Mouse (Mus musculus) liver, adult 2 months (tissue): ENCODE measurements around the gene Arpp19. TPM values are rescaled to one million over a fixed set of nuclear protein-coding genes. Genes with fewer than 3 reads are reported as not detected.
A peak's percentile ranks its signal among the peaks of the same experiment; 100 is the strongest.

Source experiments
- DNase-seq: peaks from one replicate; pipeline ENCODE4 v3.0.0-alpha.2; 2011; ENCODE audit warnings: low read depth, low spot score; ENCODE audit errors: extremely low read depth
- H3K27ac ChIP-seq: fragments of 200-500 bp; replicated peaks from 2 replicates; pipeline ENCODE4 v1.5.1; 2012; ENCODE audit warnings: low read depth, mild to moderate bottlenecking, control low read depth, inconsistent platforms, low read length; ENCODE audit not compliant: insufficient read depth
- H3K27me3 ChIP-seq: fragments of 200-500 bp; 2 replicates; pipeline ENCODE4 v1.6.1; 2012; ENCODE audit warnings: mild to moderate bottlenecking, moderate library complexity, low read length, inconsistent platforms; ENCODE audit not compliant: control insufficient read depth, insufficient read depth
- H3K36me3 ChIP-seq: fragments of 200-500 bp; 2 replicates; pipeline ENCODE4 v1.6.1; 2012; ENCODE audit warnings: low read length, inconsistent platforms; ENCODE audit not compliant: control insufficient read depth, insufficient read depth
- H3K4me1 ChIP-seq: fragments of 200-500 bp; 2 replicates; pipeline ENCODE4 v1.6.1; 2011; ENCODE audit warnings: low read length; ENCODE audit not compliant: control insufficient read depth, insufficient read depth
- H3K4me3 ChIP-seq: fragments of 200-500 bp; 2 replicates; pipeline ENCODE4 v1.5.1; 2011; ENCODE audit warnings: low read depth, mild to moderate bottlenecking, control low read depth, low read length, moderate library complexity; ENCODE audit not compliant: insufficient read depth
- H3K79me2 ChIP-seq: fragments of 200-500 bp; 2 replicates; pipeline ENCODE4 v1.6.1; 2012; ENCODE audit warnings: inconsistent platforms, mild to moderate bottlenecking, low read length, moderate library complexity; ENCODE audit not compliant: control insufficient read depth, insufficient read depth
- H3K9ac ChIP-seq: fragments of 200-500 bp; 2 replicates; pipeline ENCODE4 v1.6.1; 2012; ENCODE audit warnings: low read depth, mild to moderate bottlenecking, control low read depth, inconsistent platforms, low read length
- CTCF ChIP-seq: fragments of 200-500 bp; IDR thresholded peaks from 2 replicates; pipeline ENCODE4 v1.5.1; 2011; ENCODE audit warnings: low read depth, low read length, control low read depth
- POLR2A ChIP-seq: fragments of 200-500 bp; IDR thresholded peaks from 2 replicates; pipeline ENCODE4 v1.6.1; 2011; ENCODE audit warnings: low read length, control low read depth; ENCODE audit not compliant: insufficient read depth; ENCODE audit errors: extremely low read depth
- WGBS: fragments of 180-500 bp; shearing (Covaris S2); methylation state at CpG from one replicate; pipeline ENCODE4 v1.1.7; 2018; 5-methylcytosine and 5-hydroxymethylcytosine counted together
- polyA plus RNA-seq: library from polyadenylated mRNA; depleted of rRNA; stranded (reverse); fragments of >200 nt; gene quantifications from 2 replicates; pipeline ENCODE4 v1.2.3, GENCODE M21; 2012
- total RNA-seq: library from RNA; depleted of rRNA; stranded (reverse); fragments of >200 nt; gene quantifications from 2 replicates; pipeline ENCODE4 v1.2.3, GENCODE M21; 2014

Gene Arpp19
- total and polyA plus RNA-seq, 2 experiments, result 8.1 to 38.5 TPM

- peak overlapping the region; percentile 73 for H3K27ac ChIP-seq
- H3K9ac ChIP-seq, result no peak overlapping the region
- H3K79me2 ChIP-seq, result no peaks in the 10 kb centered on the region
- no peak overlapping the region for H3K4me3 ChIP-seq
- H3K4me1 ChIP-seq, result peaks cover 4% of the 10 kb centered on the region; the same call in 1 of the 2 replicates
- 40% methylated on average over 6 of the region's 6 CpGs for WGBS
- H3K27me3 ChIP-seq, result no peaks in the 10 kb centered on the region
- peaks cover 81% of the 10 kb centered on the region for H3K36me3 ChIP-seq
- DNase-seq, result peak; percentile 88
- TF ChIP-seq CTCF (no peak), POLR2A (no peak)
Measured at GRCm38 (mm10) chr9:75019181-75019580, 18.2 kb upstream of the Arpp19 start.

- peaks cover 84% of the 10 kb centered on the region for H3K36me3 ChIP-seq
- 99% methylated on average over 3 of the region's 3 CpGs for WGBS
Measured at GRCm38 (mm10) chr9:75019592-75019991, 17.8 kb upstream of the Arpp19 start.

DNA sequence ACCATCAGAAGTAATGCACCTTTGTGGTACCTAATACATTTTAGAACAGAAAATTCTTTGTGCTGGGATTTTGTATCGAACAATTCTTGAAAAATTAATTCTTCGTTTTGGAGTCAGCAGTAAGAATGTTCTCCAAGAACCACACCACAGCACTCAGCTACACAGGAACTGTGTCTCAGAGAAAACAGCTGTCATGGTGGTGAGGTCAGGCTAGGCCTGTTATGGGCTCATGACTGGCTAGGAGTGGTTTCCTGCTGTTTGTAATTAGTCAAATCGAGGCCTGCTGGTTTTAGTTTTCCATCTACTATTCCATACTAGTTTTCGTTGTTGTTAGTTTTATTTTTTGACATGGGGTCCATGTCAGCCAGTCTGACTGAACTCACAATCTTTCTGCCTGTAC, 16.9 kb upstream of the Arpp19 start:
- Histone ChIP-seq H3K27ac (no peak overlapping the region), H3K4me1 (peaks cover 4% of the 10 kb centered on the region; the same call in 1 of the 2 replicates), H3K27me3 (no peaks in the 10 kb centered on the region), H3K36me3 (peaks cover 79% of the 10 kb centered on the region), H3K9ac (no peak overlapping the region), H3K4me3 (no peak overlapping the region), H3K79me2 (no peaks in the 10 kb centered on the region)
- 84% methylated on average over 4 of the region's 4 CpGs for WGBS
- no peak for DNase-seq
- TF ChIP-seq CTCF (no peak), POLR2A (no peak)

More at GRCm38 (mm10) chr9:75019592-75019991, 17.8 kb upstream of the Arpp19 start:
- no peak overlapping the region for H3K9ac ChIP-seq
- peak overlapping the region; percentile 73 for H3K27ac ChIP-seq
- H3K4me3 ChIP-seq, result no peak overlapping the region
- H3K79me2 ChIP-seq, result no peaks in the 10 kb centered on the region
- DNase-seq, result no peak
- no peak for TF ChIP-seq CTCF
- no peak for TF ChIP-seq POLR2A
- no peaks in the 10 kb centered on the region for H3K27me3 ChIP-seq
- peaks cover 4% of the 10 kb centered on the region; the same call in 1 of the 2 replicates for H3K4me1 ChIP-seq

GRCm38 (mm10) chr9:75022546-75022945, 14.9 kb upstream of the Arpp19 start:
- TF ChIP-seq CTCF (no peak), POLR2A (no peak)
- no peak overlapping the region for H3K4me3 ChIP-seq

DNA sequence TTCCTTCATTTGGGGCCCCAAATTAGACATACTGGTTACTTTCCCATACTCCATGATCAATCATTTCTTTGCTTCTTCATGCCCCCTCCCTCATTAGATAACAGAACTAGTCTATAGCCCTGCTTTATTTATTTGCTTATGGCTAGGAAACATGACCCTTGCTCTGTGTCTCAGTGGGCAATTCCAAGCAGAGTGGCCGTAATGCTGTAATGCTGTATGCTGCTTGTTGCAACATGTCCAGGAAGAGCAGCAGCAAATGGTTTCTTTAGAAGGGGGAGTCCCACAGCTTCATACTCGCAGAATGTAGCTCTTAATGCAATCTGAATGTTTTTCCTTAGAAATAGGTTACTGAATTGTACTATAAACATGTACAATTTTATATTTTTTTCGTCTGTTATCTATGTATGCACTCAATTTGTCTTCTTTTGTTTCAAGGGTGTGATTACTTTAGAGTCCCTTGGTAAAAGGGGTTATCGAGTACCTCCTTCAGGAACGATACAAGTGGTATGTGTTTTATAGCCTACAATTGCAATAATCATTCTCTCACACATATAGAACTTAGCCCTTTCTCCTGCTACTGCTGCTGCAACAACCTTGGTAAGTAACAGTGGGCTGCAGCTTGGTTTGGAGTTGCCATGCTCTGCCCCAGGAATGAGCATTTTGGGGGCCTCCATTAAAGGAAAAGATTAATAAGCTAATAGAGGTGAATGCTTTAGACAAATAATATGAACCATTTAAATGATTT, 14.1 kb upstream of the Arpp19 start:
- Histone ChIP-seq H3K79me2 (no peaks in the 10 kb centered on the region), H3K4me1 (peaks cover 4% of the 10 kb centered on the region; the same call in 1 of the 2 replicates), H3K9ac (no peak overlapping the region), H3K27ac (no peak overlapping the region), H3K36me3 (peaks cover 76% of the 10 kb centered on the region), H3K4me3 (no peak overlapping the region), H3K27me3 (no peaks in the 10 kb centered on the region)
- no peak for TF ChIP-seq POLR2A
- no peak for TF ChIP-seq CTCF
- peak; percentile 49 for DNase-seq
- 64% methylated on average over 5 of the region's 5 CpGs for WGBS

More at GRCm38 (mm10) chr9:75022546-75022945, 14.9 kb upstream of the Arpp19 start:
- H3K27me3 ChIP-seq, result no peaks in the 10 kb centered on the region
- peaks cover 4% of the 10 kb centered on the region; the same call in 1 of the 2 replicates for H3K4me1 ChIP-seq
- peaks cover 75% of the 10 kb centered on the region for H3K36me3 ChIP-seq
- WGBS, result 69% methylated on average over 7 of the region's 7 CpGs
- DNase-seq, result no peak
- H3K79me2 ChIP-seq, result no peaks in the 10 kb centered on the region
- no peak overlapping the region for H3K9ac ChIP-seq
- H3K27ac ChIP-seq, result no peak overlapping the region; the same call in 1 of the 2 replicates

DNA sequence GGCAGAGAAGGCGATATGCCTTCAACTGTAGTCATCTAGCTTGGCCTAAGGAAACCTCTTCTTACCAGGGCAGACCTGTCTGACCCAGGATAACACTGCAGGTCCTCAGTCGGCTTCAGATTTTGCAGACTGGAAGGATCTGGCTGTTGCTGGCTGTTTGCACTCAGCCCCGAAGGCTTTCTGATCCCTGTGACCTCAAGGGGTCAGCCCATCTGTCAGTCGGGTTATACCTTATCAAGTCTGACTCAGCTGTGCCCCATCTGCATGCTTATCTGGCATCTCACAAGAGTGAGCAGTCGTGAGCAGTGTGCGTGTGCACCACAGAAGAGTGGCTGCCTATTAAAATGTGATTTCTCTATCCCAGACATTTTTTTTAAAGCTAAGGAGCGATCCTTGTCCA, 13.3 kb upstream of the Arpp19 start:
- Histone ChIP-seq H3K79me2 (no peaks in the 10 kb centered on the region), H3K36me3 (peaks cover 77% of the 10 kb centered on the region), H3K4me1 (0 out of 2 replicates have a peak, but pooled peaks cover 2% of the 10 kb centered on the region), H3K27me3 (no peaks in the 10 kb centered on the region), H3K4me3 (no peak overlapping the region), H3K9ac (no peak overlapping the region), H3K27ac (no peak overlapping the region)
- no peak for DNase-seq
- TF ChIP-seq POLR2A (no peak), CTCF (no peak)
- 51% methylated on average over 7 of the region's 7 CpGs for WGBS
